Mouse (Mus musculus) spleen, embryonic (tissue): ENCODE results near the gene A730061H03Rik.

ENCODE experiments used
- CTCF ChIA-PET: fragments of 350-600 bp; sonication (Branson Sonifier 250); formaldehyde crosslinking; loops from one replicate; lab custom pipeline; 2022; lab: Charles Lee

The A730061H03Rik gene

GRCm38 (mm10) chr14:55560202-55561073, at the start of gene A730061H03Rik:
A730061H03Rik (minus strand) TSS chr14:55560406.
- CTCF ChIA-PET: interaction anchor here (0.7 kb wide), 1 partner anchor 25 kb away, joined by 3 read pairs; the partner anchor contains the start of gene Emc9

GRCm38 (mm10) chr14:55608339-55608738, 48.1 kb upstream of the A730061H03Rik start:
- CTCF ChIA-PET: no interaction called here

- CTCF ChIA-PET: interaction anchor here (0.5 to 0.7 kb wide), 2 partner anchors 54 to 59 kb away, joined by 3 to 8 read pairs; partner anchors contain the start of gene Mdp1
Observed at GRCm38 (mm10) chr14:55605743-55606459, 45.7 kb upstream of the A730061H03Rik start.

- CTCF ChIA-PET: interaction anchor here (0.8 kb wide), 1 partner anchor 419 kb away, joined by 3 read pairs; no protein-coding TSS in a partner anchor
Observed at GRCm38 (mm10) chr14:55604823-55605222, 44.6 kb upstream of the A730061H03Rik start.

GRCm38 (mm10) chr14:55603633-55604576, 43.7 kb upstream of the A730061H03Rik start:
- CTCF ChIA-PET: interaction anchor here (0.8 kb wide), 1 partner anchor 418 kb away, joined by 3 read pairs; no protein-coding TSS in a partner anchor

- CTCF ChIA-PET: no interaction called here
Observed at GRCm38 (mm10) chr14:55603271-55603632, 43.0 kb upstream of the A730061H03Rik start, which contains the start of gene Irf9. Irf9 (plus strand) TSS chr14:55603571.

- CTCF ChIA-PET: no interaction called here
Observed at GRCm38 (mm10) chr14:55598521-55599390, 38.5 kb upstream of the A730061H03Rik start.

- CTCF ChIA-PET: no interaction called here
Observed at GRCm38 (mm10) chr14:55596036-55596690, 36.0 kb upstream of the A730061H03Rik start.

GRCm38 (mm10) chr14:55592226-55592625, 32.0 kb upstream of the A730061H03Rik start:
- CTCF ChIA-PET: no interaction called here

GRCm38 (mm10) chr14:55591331-55591891, 31.2 kb upstream of the A730061H03Rik start, which contains the start of gene Rnf31:
Rnf31 (plus strand) TSS chr14:55591708.
- CTCF ChIA-PET: no interaction called here

GRCm38 (mm10) chr14:55590748-55591330, 30.6 kb upstream of the A730061H03Rik start, which contains the start of gene Psme2:
Psme2 (minus strand) TSS chr14:55591113.
- CTCF ChIA-PET: interaction anchor here (0.5 kb wide), 1 partner anchor 579 kb away, joined by 3 read pairs; no protein-coding TSS in a partner anchor

- CTCF ChIA-PET: interaction anchor here (0.5 to 0.9 kb wide), 3 partner anchors 12 to 578 kb away, joined by 3 to 6 read pairs (median 3); partner anchors contain the start of genes Nedd8 and Psme1
Observed at GRCm38 (mm10) chr14:55589771-55590448, 29.7 kb upstream of the A730061H03Rik start.

- CTCF ChIA-PET: no interaction called here
Observed at GRCm38 (mm10) chr14:55589271-55589670, 29.1 kb upstream of the A730061H03Rik start.

GRCm38 (mm10) chr14:55586149-55586548, 25.9 kb upstream of the A730061H03Rik start:
- CTCF ChIA-PET: interaction anchor here (0.7 kb wide), 1 partner anchor 58 kb away, joined by 5 read pairs; no protein-coding TSS in a partner anchor

GRCm38 (mm10) chr14:55585566-55585960, 25.4 kb upstream of the A730061H03Rik start:
- CTCF ChIA-PET: interaction anchor here (0.5 to 1.0 kb wide), 2 partner anchors 25 to 95 kb away, joined by 3 to 7 read pairs; partner anchors contain the start of gene Carmil3

- CTCF ChIA-PET: interaction anchor here (0.5 to 1.0 kb wide), 2 partner anchors 24 to 94 kb away, joined by 3 to 7 read pairs; partner anchors contain the start of gene Carmil3
Observed at GRCm38 (mm10) chr14:55584702-55585565, 24.7 kb upstream of the A730061H03Rik start, which contains the start of gene Emc9. Emc9 (minus strand) TSS chr14:55585302.
